Mouse (Mus musculus): ENCODE measurements around the gene Sdhaf3.
"Not testable (repeated sequence)": the region's sequence is repeated elsewhere in the genome, so short reads cannot be mapped to it uniquely, and the experiment has no call there.

Gene Sdhaf3

DNA sequence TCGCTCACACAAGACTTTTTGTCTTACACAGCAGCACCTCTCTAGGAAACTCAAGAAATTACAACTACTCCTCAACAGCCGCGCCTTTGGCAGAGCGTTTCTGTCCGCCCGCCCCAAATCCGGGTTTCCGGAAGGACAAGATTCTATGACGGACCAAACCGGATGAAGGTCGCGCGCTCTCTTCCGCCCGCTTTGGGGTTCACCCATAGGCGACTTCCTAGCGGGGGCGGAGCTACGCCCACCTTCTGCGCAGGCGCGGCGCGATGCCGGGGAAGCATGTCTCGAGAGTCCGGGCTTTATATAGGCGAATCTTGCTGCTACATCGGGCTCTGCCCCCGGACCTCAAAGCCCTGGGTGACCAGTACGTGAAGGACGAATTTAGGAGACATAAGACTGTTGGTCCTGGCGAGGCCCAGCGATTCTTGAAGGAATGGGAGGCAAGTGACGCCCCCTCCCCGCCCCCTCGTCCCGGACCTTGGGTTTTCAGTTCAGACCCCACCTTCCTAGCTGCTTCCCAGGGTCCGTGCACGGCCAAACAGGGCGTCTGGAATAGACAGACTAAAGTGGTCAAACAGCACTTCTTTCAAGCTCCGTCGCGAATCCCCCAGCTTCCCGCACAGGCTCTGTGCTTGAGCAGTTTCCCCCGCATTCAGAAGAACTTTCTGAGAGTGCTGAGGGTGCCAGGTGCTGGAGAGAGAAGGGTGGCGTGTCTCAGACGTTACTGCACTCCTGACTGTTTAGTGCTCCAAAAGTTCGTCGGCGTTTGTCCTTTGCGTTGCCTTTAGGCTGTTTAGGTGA lies at the start of gene Sdhaf3:
Sdhaf3 (plus strand) TSS at position 241 of the 798 bp plus-strand sequence.
- DNase-seq = peak; percentile 95

DNA sequence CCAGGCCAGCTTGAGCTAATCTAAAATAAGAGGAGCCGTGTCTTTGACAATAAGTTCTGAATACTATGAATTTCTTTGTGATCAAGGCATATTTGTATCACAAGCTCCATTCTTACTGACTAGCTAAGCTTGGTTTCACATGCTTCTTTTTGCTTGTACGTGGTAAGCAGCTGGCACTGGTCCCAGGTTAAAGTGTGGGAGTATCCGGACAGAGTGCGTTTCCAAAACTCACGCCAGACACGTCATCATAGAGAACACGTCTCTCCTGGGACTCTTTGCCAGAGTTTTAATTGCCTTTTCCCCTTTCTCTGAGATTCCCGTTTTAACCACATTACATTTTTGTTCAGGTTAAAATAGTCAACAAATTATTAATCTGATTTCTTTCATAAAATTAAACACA lies 46.2 kb upstream of the Sdhaf3 start:
- DNase-seq = no peak

DNA sequence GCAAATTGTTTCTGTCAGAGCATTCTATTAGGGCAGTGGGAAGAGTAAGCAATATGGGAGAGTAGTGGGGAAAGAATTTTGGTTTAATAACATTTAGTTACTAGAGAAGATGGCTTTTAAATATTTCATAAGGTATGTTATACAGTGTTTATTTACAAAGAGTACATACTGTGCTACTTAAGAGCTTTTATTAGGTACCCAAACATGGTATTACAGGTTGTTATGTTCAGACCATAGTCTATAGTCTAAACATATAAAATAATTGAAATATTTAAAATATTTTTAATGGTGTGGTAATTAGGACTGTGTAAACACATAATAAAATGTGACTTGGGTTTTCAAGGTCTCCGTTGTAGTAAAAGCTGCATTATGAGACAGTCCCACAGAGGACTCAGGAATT lies 41.5 kb upstream of the Sdhaf3 start:
- DNase-seq = no peak

DNA sequence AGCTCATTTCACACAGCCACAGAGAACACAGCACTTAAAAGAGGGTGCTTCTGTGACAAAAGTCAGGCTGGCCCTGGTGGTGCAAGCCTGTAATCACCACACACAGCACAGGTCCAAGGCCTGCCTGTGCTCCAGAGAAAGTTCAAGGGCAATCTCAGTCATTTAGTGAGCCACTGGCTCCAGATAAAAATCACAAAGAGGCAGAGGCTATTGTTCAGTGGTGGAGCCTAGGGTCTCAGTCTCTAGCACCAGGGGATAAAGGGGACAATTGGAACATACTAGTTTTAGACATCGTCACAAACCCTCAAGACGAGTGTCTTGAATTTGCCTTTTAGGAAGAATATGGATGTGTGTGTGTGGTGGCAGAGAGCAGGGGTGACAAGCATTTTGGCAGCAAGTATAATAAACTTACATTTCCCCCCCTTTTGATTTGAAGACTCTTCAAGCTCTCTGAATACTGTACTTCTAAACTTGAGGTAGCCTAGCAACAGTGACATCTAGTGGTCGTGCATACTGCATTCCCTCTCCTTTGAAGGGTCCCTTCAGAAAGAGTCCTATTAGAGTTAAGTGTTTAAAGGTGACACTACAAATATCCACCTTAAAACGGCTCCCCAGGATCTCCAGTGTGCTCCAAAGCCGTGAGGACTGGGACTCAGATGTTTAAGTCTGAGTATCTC lies 40.8 kb upstream of the Sdhaf3 start:
- DNase-seq = no peak

DNA sequence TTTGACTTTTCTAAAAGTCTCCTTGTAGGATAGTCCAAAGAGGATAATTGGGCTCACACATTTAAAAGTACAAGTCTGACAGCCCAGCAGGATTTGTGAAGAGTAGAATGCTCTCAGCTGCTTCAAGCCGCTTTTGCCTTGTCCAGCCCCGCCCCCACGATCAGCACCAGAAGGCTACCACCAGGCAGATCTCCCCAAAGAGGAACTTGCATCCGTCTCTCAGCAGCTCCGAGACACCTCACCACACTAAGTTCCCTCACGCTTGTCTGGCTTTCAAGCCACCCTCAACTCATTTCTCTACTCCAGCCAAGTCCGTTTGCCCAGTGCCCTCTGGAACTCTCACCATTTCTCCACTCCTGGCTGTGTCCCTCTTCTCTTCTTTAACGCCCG lies 40.3 kb upstream of the Sdhaf3 start:
- no peak for DNase-seq

DNA sequence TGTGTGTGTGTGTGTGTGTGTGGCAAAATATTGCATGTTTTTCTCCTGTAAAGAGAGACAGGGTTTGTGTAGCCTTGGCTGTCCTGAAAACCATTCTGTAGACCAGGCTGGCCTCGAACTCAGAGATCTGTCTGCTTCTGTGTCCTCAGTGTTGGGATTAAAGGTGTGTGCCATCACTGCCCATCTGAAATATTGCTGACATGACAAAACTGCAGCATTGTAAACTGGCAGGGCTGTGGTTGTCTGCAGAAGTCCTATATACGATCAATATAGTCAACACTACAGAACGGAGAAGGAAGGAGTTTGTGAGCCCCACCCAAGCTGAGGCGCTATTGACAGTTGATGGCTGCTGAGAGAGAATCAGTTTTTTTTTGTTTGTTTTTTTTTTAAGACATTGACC lies 38.5 kb upstream of the Sdhaf3 start:
- no peak for DNase-seq

DNA sequence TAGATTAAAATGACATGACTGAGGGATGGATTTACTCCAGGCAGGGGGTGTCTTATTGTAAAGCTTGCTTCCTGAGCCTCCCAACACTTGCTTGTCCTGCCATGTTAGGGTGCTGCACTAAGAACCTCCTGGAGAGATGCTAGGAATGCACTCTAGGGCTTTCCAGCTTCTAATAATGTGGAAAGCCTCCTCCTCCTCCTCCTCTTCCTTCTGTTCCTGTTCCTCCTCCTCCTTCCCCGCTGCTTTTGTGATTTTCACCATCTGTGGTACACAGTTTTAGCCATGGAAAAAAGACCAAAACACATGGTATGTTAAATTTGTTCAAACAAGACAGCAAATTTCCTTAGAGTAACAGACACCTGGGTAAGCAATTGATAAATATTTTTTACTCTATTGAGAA lies 30.5 kb upstream of the Sdhaf3 start:
- no peak for DNase-seq

DNA sequence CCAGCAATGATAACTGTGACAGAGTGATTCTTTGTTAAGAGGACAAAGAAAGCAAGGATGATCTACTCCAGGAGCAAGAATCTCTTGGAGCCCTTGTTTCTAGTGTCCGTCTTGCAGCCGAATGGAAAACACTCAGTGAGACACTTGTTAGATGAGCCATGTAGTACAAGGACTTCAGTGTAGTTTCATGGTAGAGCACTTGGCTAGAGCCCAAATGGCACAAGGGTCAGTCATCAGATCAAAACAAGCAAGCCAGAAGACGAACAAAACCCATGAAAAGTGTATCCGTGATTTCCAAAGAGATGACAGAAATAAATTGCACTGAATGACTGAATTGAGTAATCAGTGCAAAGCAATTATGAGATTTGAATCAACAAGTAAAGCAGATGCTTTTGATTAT lies 25.0 kb upstream of the Sdhaf3 start:
- no peak for DNase-seq

DNA sequence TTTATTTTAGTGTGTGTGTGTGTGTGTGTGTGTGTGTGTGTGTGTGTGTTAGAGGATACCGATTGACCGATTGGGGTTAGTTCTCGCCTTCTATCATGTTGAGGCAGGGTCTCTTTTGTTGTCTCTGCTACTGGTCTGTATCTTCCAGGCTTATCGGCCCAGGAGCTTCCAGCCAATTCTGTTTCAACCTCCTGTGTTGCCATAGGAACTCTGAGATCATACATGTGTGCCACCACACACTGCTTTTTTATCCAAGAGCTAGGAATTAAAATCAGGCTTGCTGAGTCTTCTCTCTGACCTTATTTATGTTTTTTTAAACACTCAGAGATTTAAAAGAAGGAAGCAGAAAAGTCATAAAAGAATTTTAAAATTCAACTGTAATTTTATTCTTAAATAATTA lies 24.3 kb upstream of the Sdhaf3 start:
- DNase-seq = no peak

DNA sequence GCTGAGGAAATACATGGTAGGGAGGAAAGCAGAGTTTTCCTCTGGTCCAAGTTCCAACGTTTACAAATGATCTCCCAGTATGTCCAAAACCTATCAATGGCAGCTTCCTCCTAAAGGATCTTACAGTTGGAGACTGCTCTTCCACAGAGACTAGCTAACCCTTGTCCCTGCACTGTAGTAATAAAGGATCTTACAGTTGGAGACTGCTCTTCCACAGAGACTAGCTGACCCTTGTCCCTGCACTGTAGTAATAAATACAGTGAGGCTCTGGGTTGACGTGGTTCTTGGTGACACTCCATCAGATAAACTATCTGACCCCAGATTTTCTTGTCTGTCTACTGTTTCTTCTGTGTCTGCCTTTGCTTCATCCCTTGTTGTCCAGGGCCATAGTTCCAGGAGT lies 15.0 kb upstream of the Sdhaf3 start:
- no peak for DNase-seq

DNA sequence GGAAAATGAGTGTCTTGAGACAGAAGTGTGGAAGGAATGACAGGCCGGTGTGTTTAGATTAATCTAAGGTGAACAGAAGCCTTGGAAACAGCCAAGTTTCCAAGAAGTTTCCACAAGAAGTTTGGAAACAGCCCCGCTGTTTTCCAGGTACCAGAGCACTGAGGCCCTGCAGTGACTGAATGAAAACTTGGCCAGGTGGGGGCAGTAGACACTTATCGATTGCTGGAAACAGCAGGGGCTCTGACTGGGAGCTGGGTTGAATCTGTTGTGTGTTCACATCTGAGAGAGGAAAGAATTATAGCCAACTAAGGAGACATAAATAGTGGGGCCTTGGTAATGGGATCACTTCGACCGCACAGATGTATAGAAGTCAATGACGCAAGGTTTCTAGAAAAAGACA lies 13.0 kb upstream of the Sdhaf3 start:
- DNase-seq = no peak

DNA sequence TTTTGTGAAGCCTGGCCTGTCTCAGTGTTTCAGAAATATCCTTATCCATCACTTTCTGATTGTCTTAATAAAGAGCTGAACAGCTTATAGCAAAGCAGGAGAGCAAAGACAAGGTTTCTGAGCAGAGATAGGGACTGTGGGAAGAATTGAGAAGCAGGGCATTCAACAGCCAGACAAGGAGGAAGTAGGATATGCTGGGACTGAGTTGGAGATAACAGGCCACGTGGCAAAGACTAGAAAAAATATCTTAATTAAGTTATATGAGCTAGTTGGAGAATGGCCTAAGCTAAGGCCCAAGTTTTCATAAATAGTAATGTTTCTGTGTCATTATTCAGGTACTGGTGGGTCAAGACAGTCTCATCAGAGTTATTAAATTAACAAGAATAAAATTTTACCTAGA lies 8.2 kb upstream of the Sdhaf3 start:
- no peak for DNase-seq

DNA sequence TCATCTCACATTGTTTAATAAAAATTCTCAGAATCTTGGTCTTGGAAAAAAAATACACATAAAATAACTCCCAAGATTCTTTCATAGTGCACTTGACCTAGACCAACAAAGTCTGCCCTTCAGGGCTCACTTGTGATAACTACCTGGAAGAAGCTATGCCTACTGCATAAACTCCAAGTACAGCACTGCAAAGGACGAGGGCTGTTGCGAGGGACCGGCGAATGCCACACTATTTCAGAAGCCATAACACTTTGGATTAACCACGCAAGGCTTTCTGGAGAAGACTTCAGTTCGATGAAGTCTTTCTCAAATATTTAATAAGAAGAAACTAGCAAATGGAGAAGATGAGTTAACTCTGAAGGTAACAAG lies 425 bp upstream of the Sdhaf3 start:
- no peak for DNase-seq

DNA sequence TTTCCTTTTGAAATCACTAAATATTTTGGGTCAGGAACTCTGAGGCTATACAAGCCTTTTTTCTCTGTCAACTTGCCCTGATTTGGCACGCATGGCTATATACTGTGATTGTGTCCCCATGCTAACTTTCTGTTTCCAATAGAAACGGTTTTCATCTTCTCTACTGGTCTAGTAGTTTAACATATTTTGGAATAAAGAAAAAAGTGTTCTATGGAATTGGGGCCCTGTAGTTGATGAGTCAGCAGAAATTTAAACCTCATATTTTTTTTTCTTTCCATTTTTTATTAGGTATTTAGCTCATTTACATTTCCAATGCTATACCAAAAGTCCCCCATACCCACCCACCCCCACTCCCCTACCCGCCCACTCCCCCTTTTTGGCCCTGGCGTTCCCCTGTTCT lies 3.4 kb downstream of the Sdhaf3 start:
- DNase-seq = not testable (repeated sequence)

DNA sequence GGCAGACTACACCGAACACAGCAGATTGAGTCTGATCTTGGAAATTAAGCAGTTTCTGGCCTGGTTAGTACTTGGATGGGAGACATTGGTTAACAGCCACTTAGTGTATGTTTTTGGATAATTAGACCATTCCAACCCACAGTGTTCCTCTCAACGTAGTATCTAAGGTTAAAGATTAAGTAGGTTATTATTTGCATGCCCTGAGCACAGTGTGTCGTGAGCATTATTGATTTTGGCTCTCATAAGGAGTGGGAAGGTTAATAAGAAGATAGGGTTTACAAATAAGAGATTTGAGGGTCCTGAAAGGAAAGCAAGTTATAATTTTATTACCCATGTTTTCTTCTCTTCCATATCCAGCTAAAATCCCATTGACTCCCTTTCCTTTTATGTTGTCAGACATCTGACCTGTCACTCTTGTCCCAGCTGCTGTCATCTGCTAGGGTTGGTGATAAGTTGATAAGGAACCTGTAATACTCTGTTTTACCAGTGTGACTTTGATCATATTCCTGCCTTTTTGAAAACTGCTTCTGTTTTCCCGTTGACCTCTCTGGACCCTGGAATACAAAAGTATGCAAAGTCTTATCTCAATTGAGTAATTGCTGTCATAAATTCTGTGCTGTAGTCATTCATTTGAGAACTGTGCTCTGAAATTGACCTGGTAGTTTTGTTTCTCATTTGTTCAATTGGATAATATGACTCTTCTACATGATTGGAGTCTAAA lies 41.6 kb downstream of the Sdhaf3 start:
- DNase-seq = no peak

DNA sequence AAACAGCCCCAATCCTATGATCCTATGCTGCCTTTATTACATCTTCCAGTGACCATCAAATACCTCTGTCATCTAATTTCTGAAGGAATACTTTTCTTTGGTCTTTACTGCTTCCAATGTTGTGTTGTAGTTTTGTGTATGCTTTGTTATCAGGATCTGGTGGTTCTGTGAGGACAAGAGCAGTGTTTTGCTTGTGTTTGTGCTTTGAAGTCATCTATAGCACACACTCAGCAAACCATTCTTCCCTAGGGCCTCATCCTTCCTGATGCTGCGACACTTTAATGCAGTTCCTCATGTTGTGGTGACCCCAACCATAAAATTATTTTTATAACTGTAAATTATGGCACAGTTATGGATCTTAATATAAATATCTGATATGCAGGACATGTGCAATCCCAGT lies 42.2 kb downstream of the Sdhaf3 start:
- no peak for DNase-seq

DNA sequence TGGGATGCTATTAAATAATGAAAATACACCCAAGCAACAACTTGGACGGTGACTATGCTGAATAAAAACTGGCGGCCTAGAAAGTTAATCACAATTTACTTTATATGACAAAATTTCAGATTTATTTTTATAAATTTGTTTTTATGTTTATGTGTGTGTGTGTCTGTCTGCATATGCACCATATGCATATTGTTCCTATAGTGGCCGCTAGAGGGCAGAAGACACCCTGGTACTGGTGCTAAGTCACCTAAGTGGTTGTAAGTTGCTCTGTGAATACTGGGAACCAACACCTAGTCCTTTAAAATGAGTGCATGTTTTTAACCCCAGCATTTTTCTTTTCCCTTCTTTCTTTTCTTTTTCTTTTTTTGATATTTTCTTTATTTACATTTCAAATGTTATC lies 43.2 kb downstream of the Sdhaf3 start:
- no peak for DNase-seq

DNA sequence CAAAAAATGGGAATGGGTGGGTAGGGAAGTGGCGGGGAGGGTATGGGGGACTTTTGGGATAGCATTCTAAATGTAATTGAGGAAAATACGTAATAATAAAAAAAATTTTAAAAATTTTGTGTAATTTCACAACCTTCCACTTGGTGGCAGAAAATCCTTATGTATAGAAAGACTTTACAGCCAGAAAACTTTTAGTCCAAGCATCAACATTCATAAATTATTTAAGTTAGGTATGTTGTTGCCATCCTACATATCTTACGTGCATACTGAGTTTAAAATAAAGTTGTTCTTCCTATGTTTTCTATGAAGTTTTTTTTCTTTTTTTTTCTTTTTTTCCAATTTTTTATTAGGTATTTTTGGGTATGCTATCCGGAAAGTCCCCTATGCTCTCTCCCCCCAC lies 47.3 kb downstream of the Sdhaf3 start:
- DNase-seq = no peak

DNA sequence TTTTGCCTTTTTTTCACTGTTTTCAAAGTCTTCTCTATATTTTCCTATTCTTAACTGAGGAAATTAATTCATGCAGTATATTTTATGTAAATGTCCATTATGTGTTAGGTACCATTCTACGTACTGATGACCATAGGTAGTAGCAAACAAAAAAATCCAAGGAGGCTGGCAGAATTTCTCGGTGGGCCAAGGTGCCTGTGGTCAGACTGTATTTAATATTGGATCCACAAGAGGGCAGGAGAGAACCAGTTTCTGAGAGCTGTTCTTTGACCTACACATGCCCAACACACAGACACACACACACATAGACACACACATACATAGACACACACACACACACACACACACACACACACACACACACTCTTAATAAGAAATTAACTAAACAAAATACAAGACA lies 48.2 kb downstream of the Sdhaf3 start:
- DNase-seq = no peak

DNA sequence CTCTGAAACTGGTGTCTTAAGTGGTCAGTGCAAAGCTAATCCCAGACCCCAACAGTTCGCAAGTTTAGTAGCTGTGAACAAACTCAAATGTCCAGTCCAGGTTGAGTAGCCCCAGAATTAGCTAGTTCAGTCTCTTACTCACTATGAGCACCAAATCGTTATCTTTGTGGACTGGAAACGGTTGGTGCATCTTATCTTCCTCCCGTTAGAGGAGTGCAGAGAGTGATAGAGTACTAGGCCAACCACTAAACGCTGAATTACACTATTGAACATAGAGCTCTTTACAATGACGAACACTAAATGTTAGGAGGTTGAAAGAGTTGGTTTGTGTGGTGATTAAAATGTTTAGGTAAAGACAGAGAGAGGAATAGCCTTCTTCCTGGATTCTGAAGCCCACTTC lies 82.3 kb downstream of the Sdhaf3 start:
- DNase-seq = no peak

DNA sequence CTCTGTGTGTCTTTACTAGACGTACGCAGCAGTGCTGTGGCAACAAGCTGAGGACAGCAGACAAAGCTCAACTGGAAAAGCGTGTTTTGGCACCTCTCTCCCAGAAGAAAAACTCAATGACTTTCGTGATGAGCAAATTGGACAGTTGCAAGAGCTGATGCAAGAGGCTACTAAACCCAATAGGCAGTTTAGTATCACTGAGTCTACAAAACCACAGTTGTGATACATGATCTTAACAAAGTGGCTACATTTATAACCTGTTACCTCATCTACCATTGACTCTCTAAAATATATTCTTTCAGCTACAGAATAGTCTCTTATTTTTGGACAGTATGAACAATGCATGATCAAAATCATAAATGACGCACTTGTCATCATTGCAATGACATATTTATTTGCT lies 83.0 kb downstream of the Sdhaf3 start:
- no peak for DNase-seq

DNA sequence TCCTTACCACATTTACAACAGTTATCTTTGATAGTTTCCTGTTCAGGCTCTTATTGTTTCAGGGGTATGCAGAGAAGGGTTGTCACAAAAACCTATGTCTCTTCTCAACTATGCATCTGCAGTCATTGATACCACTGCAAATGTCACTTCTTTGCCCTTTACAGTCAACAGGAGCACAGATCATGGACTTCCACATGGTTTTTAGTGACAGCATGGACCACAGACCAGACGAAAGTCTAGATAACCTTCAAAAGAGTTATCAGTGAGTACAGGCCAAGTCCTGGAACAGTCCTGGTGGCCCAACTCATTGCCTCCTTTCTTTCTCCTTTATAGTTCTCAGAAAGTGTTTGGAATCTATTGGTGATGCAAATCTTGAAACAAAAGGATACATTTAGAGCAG lies 86.1 kb downstream of the Sdhaf3 start:
- no peak for DNase-seq

DNA sequence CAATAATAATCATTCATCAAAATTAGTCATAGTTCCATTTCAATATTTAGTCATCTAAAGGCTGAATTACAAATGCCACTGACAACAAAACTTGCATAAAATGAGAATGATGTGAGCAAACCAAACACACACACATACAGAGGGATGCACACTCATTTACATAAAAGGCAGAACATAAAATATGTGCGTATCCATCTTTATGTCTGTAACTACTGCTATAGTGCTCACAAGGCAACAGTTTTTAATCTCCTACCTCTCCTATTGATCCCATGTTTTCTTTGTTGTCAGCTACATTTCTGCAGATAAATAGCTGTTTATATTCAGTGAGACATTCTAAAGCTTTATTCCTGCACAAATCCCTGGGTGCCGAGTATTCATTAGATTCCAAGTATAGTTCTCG lies 107.0 kb downstream of the Sdhaf3 start:
- no peak for DNase-seq

DNA sequence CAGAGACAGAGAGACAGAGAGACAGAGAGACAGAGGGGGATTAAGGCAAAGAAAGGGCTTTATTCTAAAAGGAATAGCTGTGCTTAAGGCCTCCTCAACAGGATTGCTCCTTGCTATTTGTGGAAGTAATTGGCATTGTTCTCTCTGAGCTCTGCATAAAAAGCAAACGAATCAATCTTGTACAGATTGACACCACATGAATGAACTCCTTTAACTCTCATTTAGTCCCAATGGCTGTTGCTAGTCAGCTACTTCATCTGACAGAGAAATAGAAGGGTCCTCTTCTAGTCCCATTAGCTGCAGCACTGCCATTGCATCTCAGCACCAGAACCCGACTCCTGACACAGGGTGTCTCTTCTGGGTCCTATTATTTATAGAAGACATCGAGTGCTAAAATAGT lies 113.0 kb downstream of the Sdhaf3 start:
- no peak for DNase-seq

All from cerebellum, adult 11-12 months (tissue).